Mouse (Mus musculus): Measurements from ENCODE around the gene Gm6526.
"Not testable (repeated sequence)": the region's sequence is repeated elsewhere in the genome, so short reads cannot be mapped to it uniquely, and the experiment has no call there.

Gm6526 gene

DNA sequence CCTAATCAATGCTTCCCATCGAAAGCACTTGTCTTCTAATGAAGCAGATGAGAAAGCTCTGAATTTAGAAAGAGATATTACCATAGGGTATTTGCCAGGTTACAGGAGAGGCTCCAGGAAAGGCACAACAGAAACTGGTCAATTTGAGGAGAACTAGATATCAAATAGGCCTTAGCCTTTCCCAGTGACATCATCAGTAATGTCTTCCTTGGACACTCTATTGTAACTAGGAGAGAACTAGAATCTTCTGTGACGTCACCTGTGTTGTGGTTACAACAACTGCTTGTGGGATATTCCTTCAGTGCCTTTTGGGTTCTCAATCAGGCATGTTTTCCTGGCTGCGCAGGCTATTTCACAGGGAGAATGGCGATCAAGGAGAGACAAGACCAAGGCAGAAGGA is at the start of gene Gm6526:
Gene Gm6526, plus strand, starts transcription at position 301 of the 400 bp plus-strand sequence.
- not testable (repeated sequence) for DNase-seq (ENCODE audit: low spot score)

DNA sequence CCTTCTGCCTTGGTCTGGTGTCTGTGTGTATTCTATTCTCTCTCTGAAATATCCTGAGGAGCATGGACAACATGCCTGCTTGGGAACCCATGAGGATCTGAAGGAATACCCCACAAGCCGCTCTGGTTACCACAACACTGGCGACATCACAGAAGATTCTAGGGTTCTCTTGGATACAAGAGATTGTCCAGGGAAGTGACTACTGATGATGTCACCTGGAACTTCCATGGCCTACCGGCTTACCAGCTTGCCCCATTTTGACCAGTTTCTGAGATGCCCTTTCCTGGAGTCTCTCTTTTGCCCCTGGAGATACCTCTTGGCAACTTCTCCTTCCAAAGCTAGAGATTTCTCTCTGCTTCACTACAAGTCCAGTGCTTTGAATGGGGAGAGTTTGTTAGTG is 20.3 kb upstream of the Gm6526 start, which contains the start of gene Gm16506:
Gene Gm16506, minus strand, starts transcription at position 101 of the 400 bp plus-strand sequence.
- DNase-seq (ENCODE audit: low spot score): not testable (repeated sequence)

DNA sequence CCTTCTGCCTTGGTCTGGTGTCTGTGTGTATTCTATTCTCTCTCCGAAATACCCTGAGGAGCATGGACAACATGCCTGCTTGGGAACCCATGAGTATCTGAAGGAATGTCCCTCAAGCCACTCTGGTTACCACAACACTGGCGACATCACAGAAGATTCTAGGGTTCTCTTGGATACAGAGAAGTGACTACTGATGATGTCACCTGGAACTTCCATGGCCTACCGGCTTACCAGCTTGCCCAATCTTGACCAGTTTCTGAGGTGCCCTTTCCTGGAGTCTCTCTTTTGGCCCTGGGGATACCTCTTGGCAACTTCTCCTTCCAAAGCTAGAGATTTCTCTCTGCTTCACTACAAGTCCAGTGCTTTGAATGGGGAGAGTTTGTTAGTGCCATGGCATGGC is 37.0 kb downstream of the Gm6526 start, which contains the start of gene Gm8180:
Gene Gm8180, minus strand, starts transcription at position 101 of the 400 bp plus-strand sequence.
- not testable (repeated sequence) for DNase-seq (ENCODE audit: low spot score)

DNA sequence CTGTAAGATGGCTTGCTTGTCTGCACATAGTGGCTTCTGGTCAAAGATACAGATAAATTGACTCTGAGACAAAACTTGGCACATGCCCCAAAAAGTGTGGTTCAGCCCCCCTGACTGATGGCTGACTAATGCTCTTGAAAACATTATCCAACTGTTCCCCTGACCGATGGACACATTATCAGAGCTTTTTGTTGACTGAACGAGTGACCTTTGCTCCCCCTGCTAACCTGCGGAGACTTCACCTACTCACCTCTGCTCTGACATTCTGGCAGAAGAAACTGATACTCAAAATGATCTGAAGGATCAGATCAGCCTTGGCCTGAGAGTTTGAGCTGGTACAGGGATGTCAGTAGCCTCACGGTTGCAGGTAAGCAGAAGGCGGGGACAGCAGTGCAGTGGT is 46.1 kb downstream of the Gm6526 start:
- DNase-seq (ENCODE audit: low spot score): not testable (repeated sequence)

DNA sequence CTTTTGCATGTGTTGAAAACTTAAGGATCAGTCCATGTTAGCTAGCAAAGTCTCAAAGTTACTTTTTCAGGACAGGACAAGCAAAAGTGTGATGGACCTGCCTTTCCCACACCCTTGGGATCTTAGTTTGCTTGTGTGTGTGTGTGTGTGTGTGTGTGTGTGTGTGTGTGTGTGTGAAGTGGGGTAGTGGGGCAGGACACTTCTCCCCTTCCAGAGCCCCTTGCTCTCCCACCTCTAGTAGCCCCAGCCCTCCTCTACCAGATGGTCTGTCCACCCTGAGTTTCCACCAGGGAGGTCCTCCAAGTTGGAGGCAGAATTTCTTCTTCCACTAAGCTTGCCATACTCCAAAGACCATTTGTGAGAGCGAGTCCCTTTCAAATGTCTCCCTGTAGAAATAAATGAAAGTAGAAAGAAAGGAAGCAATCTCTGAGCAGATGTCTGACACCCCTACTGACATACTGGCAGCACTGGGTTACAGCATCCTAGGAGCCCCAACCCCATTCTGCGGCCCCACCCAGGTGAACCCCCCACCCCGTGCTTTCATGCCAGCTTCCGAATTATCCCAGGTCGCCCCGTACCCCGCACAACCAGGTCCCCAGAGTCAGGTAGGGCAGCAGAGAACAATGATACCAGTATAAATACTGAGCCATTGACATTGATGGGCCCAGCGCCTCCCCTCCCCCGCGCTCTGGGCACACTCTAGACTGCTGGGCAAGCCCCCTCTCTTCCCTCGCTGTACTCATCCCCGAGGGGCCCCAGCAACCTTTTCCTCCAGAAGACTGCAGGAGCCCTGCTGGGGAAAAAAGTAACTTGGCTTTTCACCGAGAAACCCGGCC is 48.6 kb downstream of the Gm6526 start:
- DNase-seq (ENCODE audit: low spot score): no peak

DNA sequence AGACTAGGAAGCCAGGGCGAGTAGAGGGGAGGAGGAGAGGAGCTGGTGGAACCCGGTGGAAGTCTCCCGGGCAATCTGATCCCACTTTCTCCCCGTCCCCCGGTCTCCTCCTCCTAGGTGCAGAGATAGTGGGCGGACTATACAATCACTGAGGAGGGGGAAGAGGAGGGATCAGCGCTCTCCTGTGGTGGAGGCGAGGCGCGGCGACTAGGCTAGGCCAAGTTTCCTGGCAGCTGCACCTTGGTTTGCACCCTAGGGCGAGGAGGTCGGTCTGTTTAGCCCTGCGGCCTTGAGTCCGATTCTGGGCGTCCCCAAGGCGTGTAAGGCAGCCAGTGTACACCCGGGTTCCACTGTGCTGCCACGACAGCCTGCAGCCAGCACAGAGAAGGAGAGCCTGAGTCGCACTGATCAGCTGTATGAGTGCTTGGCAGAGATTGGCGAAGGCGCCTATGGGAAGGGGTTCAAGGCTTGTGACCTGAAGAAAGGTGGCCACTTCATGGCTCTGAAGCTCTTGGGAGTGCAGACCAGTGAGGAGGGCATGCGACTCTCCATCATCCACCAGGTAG is 49.3 kb downstream of the Gm6526 start:
- DNase-seq (ENCODE audit: low spot score): not testable (repeated sequence)

DNA sequence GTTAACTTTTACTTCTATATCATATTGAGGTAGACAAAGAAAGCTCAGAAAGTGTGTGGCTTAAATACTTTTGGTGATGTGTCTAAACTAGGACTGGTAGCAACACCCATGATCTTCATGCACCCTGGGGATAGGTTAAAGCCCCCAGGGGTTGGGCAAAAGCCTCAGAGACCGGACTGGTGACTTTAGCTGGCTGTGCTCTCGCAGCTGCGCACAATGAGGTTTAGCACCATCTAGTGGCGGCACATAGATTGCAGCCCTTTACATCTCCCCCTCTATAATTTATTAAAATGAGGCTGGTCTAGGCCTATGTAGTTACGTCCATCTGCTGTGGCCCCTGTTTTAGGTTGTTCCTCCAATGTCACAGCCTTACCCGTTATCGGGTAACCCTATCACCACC is 56.8 kb downstream of the Gm6526 start:
- not testable (repeated sequence) for DNase-seq (ENCODE audit: low spot score)

All from MN1 (cell line).